Mouse (Mus musculus): ENCODE measurements at regions not wholly inside any gene's neighbourhood (a gene's known extent, or its start where the extent isn't known, plus 50 kb on each side); places are given as distances from the start of the nearest gene placed in this dataset.
"Not testable (repeated sequence)": the region's sequence is repeated elsewhere in the genome, so short reads cannot be mapped to it uniquely, and the experiment has no call there.

DNA sequence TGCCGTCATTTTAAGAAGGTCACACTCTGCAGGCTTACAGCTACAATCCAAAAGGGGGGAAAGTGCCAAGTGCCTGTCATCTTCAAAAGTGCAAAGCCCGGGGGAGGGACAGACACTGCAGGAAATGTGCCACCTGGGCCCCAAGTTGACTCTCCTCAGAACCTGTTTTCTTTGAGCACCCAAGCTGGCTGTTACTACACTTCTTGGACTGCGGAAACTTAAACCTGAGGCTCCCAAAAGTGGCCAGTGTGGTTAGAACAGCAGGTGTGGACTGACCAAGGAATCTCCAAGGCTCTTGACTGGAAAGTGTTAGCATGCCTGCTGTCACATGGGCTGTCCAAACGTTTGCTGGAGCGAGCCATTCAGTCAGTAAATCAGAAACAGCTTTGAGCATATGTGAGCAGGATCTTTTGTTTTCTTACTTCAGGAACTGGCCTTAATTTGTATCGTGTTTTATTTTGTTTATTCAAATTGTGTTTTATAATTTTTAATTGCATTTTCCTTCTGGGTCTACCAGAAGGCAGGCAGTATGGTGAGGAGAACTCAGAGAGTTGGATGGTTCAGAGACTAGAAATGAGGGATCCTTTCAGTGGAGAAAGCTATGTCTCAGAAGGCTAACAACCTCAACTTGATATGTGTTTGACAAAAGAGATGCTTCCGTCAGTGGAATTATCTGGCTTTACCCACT is 168.4 kb upstream of the Frmd6 start:
- Histone ChIP-seq H3K27ac (no peak overlapping the region; the same call in 1 of the 2 replicates), H3K9me3 (no peaks in the 10 kb centered on the region), H3K4me3 (no peak overlapping the region), H3K36me3 (no peaks in the 10 kb centered on the region), H3K9ac (no peak overlapping the region), H3K27me3 (no peaks in the 10 kb centered on the region), H3K4me2 (replicated peaks) (no peak overlapping the region), H3K4me1 (peaks cover 5% of the 10 kb centered on the region)
- 44% methylated on average over 7 of the region's 7 CpGs for WGBS
- ATAC-seq (ENCODE audit: low FRiP score, low read depth): no peak

DNA sequence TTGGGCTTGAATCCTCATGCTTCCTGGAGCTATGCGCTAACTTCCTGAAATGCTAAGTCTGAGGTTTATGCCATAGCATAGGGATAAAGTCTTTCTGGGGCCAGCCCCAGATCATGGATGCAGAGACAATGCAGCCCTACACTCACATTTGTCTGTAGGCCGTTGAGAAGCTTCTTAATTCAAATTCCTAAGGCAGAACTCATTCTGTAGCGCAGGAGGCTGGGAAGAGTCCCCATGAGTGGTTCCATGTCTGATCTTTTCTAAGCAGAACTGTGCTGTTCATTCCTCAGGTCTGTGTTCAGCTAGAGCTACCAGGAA is 167.9 kb upstream of the Frmd6 start:
- no peaks in the 10 kb centered on the region for H3K9me3 ChIP-seq
- no peaks in the 10 kb centered on the region for H3K36me3 ChIP-seq
- 82% methylated on average over 3 of the region's 3 CpGs for WGBS
- ATAC-seq (ENCODE audit: low FRiP score, low read depth): no peak
- H3K9ac ChIP-seq: no peak overlapping the region
- no peaks in the 10 kb centered on the region for H3K27me3 ChIP-seq
- H3K4me2 ChIP-seq (replicated peaks): no peak overlapping the region
- peaks cover 5% of the 10 kb centered on the region for H3K4me1 ChIP-seq
- no peak overlapping the region for H3K27ac ChIP-seq
- no peak overlapping the region for H3K4me3 ChIP-seq

DNA sequence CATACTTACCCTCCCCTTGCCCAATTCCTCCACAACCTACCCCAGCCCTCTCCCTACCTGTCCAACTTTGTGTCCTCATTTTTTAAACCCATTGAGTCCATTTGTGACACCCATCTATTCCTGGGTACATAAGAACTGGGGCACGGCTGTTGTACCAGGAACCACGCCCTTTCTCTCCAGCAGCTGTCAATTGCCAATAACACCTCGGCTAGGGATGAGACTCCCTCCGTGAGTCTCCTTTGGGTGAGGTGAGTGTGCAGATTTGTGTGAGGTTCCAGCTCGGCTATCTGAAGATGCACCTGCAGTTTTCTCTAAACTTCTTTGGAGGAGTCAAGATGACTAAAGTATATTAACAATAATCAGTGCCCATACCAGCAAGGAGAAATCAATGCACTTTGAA is 167.2 kb upstream of the Frmd6 start:
- Histone ChIP-seq H3K27ac (no peak overlapping the region), H3K9ac (no peak overlapping the region), H3K9me3 (no peaks in the 10 kb centered on the region), H3K4me1 (peaks cover 5% of the 10 kb centered on the region), H3K36me3 (no peaks in the 10 kb centered on the region), H3K4me2 (replicated peaks) (no peak overlapping the region), H3K27me3 (no peaks in the 10 kb centered on the region), H3K4me3 (no peak overlapping the region)
- WGBS: 89% methylated on average over 5 of the region's 5 CpGs
- ATAC-seq (ENCODE audit: low FRiP score, low read depth): no peak

DNA sequence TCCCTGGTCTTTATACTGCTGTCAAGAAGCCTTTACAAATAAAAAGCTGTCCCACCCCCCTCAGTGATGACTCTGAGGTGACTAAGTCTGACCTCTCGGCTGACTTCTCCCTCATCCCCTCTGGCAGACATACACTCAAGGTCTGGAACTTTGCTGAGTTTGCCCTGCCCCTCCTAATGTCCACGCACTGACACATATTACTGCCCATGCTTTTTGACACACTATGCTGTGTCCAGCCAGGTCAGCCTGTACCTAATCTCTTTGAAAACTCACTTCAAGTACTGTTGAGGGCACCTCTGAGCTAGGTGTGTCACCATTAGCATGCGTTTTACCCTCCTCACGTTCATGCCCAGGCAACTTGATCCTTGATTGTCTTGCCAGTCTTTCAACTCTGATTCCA is 164.9 kb upstream of the Frmd6 start:
- H3K9ac ChIP-seq: no peak overlapping the region
- peaks cover 5% of the 10 kb centered on the region for H3K4me1 ChIP-seq
- H3K4me3 ChIP-seq: no peak overlapping the region
- no peak for ATAC-seq (ENCODE audit: low FRiP score, low read depth)
- no peaks in the 10 kb centered on the region for H3K36me3 ChIP-seq
- H3K27ac ChIP-seq: no peak overlapping the region
- H3K9me3 ChIP-seq: no peaks in the 10 kb centered on the region
- no peaks in the 10 kb centered on the region for H3K27me3 ChIP-seq
- no peak overlapping the region for H3K4me2 ChIP-seq (replicated peaks)
- 85% methylated on average over 4 of the region's 4 CpGs for WGBS

DNA sequence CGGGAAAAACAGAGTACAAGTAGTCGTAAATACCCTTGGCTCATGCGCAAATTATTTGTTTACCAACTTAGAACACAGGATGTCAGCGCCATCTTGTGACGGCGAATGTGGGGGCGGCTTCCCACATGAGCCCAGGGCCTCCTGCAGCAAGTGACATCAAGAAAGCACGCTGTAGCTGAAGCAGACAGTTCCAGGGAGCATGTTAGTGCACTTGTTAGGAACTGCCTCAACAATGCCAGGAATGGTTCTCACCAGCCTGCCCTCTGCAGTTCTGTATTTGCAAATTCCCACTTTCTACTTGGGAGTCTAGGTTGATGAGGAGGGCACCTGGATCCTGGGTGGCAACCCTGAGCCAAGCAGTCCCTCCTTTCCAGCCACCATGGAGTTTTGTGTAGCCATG is 157.2 kb upstream of the Frmd6 start:
- not testable (repeated sequence) for ATAC-seq (ENCODE audit: low FRiP score, low read depth); H3K4me3 ChIP-seq; H3K27me3 ChIP-seq; H3K4me2 ChIP-seq (replicated peaks); H3K36me3 ChIP-seq; H3K27ac ChIP-seq; H3K9me3 ChIP-seq; H3K9ac ChIP-seq
- 89% methylated on average over 6 of the region's 8 CpGs for WGBS
- H3K4me1 ChIP-seq: peaks cover 31% of the 10 kb centered on the region

DNA sequence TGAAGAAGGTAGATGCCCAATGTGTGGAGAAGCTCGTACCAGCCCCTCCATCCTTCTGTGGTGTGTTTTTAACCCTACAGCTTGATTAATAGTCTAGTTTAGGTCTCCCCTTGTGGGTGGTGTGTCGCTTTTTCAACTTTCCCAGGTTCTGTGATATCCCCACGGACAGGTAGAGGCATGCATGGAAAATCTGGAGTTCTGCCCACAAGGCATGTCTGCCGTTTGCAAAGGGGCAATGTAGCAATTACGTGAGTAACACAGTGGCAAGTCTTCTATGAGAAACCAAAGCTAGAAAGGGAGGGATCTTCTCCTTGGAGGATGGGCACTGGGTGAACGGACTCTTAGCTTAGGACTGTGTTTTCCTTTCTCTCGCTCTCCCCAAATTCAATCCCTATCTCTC is 153.2 kb upstream of the Frmd6 start:
- 0 out of 2 replicates have a peak, but pooled peaks cover 3% of the 10 kb centered on the region for H3K9me3 ChIP-seq
- H3K36me3 ChIP-seq: no peaks in the 10 kb centered on the region
- no peak overlapping the region for H3K4me3 ChIP-seq
- ATAC-seq (ENCODE audit: low FRiP score, low read depth): no peak
- 82% methylated on average over 7 of the region's 7 CpGs for WGBS
- no peaks in the 10 kb centered on the region for H3K27me3 ChIP-seq
- H3K4me2 ChIP-seq (replicated peaks): no peak overlapping the region
- peaks cover 43% of the 10 kb centered on the region for H3K4me1 ChIP-seq
- no peak overlapping the region for H3K27ac ChIP-seq
- no peak overlapping the region for H3K9ac ChIP-seq

DNA sequence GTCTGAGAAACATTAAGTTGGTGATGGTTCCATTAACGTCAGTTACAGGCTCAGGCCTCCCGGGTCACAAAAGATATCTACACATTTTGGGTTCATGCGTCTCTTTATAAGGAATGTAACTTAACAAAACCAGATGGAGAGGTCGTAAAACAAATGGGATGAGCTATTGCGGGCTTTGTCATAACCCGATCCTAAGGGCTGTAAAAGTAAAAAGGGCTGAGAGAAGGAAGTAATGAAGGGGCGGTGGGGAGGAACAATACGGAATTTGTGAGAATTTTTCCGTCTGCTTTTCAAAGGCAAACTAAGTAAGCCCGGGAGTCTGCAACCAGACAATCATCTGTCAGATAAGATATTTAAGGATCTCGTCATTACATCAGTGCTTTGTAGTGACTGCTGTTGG is 152.1 kb upstream of the Frmd6 start:
- Histone ChIP-seq H3K36me3 (no peaks in the 10 kb centered on the region), H3K27ac (0 out of 2 replicates have a peak overlapping the region, but pooled peaks have one; percentile 28), H3K4me3 (no peak overlapping the region), H3K9me3 (0 out of 2 replicates have a peak, but pooled peaks cover 6% of the 10 kb centered on the region), H3K27me3 (no peaks in the 10 kb centered on the region), H3K9ac (no peak overlapping the region), H3K4me2 (replicated peaks) (peak overlapping the region; percentile 11; the same call in 1 of the 2 replicates), H3K4me1 (peaks cover 43% of the 10 kb centered on the region)
- ATAC-seq (ENCODE audit: low FRiP score, low read depth): peak; percentile 55
- whole genome bisulfite sequencing: 33% methylated on average over 11 of the region's 11 CpGs

DNA sequence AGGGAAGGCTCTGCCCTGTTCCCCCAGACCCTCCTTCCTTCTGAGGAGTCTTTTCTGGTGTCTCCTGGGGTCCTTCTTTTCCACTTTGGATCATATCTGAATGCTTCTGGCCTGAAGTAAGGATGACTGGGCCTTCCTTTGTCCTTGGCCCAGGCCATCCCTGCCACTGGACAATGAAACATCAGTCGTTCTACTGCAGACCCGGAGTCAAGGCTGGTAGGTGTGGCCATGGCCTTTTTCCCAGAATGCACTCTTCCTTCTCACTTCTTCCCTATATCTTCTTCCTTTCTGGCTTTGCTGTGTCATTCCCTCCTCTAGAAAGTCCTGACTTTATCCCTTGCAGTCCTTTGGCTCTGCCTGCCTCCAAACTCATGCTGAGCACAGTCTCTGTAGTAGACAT is 151.2 kb upstream of the Frmd6 start:
- H3K9me3 ChIP-seq: 0 out of 2 replicates have a peak, but pooled peaks cover 6% of the 10 kb centered on the region
- H3K4me3 ChIP-seq: no peak overlapping the region
- 0 out of 2 replicates have a peak overlapping the region, but pooled peaks have one; percentile 9 for H3K4me2 ChIP-seq (replicated peaks)
- H3K36me3 ChIP-seq: no peaks in the 10 kb centered on the region
- no peaks in the 10 kb centered on the region for H3K27me3 ChIP-seq
- H3K9ac ChIP-seq: no peak overlapping the region
- H3K4me1 ChIP-seq: peaks cover 43% of the 10 kb centered on the region
- no peak for ATAC-seq (ENCODE audit: low FRiP score, low read depth)
- H3K27ac ChIP-seq: no peak overlapping the region
- 77% methylated on average over 2 of the region's 2 CpGs for WGBS

DNA sequence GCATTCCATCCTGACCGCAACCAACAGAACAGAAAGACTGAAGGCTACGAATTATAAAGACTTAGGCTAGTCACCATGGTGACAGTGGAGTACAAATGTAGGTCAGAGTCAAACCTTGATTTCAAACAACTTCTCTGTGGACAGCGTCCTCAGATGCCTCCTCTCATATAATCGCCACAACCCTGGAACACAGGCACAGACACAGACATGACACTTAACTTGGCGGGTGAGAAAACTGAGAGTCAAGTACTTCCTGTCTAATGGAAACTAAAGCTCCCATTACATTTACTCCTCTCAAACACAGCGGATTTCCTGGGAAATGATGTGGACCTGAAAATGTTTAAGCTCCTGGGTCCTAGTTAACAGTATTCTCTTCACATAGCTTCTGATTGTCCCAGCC is 149.5 kb upstream of the Frmd6 start:
- Histone ChIP-seq H3K9me3 (0 out of 2 replicates have a peak, but pooled peaks cover 3% of the 10 kb centered on the region), H3K27ac (no peak overlapping the region), H3K4me3 (no peak overlapping the region), H3K4me2 (replicated peaks) (no peak overlapping the region), H3K36me3 (no peaks in the 10 kb centered on the region), H3K4me1 (peaks cover 46% of the 10 kb centered on the region), H3K9ac (no peak overlapping the region), H3K27me3 (no peaks in the 10 kb centered on the region)
- WGBS: 83% methylated on average over 6 of the region's 6 CpGs
- no peak for ATAC-seq (ENCODE audit: low FRiP score, low read depth)

DNA sequence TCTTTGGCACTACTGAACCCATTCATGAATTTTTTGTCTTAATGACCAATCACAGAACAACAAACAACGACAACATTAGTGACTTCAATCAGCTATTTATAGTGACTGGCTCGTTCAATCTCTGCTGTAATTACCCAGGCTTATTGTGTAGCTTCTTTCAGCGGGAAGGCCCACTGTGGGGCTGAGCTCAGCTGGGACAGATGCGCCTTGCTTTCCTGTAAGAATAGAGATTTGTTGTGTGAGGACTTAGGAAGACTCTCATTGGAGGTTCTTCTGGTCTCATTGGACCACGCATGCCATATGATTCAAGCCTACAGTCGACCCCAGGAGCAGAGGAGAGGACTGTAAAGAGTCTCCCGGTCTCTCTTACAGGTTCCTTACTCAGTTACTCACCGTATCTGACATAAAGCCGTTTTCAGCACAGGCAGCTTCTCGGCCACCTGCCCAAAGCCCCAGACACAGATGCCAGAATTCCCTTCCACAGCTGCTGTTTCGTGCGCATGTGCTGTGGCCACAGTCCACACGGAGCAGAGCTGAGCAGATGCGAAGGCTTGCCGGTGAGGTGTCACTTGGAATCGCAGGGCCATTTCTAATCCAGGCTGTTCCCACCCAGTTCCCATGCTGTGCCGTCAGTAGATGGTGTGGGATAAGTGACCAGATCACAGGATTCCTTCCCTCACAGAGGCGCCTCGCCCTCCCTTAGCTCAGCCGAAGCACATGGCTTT is 145.5 kb upstream of the Frmd6 start:
- no peaks in the 10 kb centered on the region for H3K27me3 ChIP-seq
- H3K9ac ChIP-seq: no peak overlapping the region
- 60% methylated on average over 20 of the region's 20 CpGs for WGBS
- peaks cover 23% of the 10 kb centered on the region for H3K4me1 ChIP-seq
- H3K4me2 ChIP-seq (replicated peaks): peak overlapping the region; percentile 36
- ATAC-seq (ENCODE audit: low FRiP score, low read depth): peak; percentile 86
- H3K27ac ChIP-seq: no peak overlapping the region; the same call in 1 of the 2 replicates
- H3K36me3 ChIP-seq: no peaks in the 10 kb centered on the region
- no peak overlapping the region for H3K4me3 ChIP-seq
- H3K9me3 ChIP-seq: 0 out of 2 replicates have a peak, but pooled peaks cover 3% of the 10 kb centered on the region

DNA sequence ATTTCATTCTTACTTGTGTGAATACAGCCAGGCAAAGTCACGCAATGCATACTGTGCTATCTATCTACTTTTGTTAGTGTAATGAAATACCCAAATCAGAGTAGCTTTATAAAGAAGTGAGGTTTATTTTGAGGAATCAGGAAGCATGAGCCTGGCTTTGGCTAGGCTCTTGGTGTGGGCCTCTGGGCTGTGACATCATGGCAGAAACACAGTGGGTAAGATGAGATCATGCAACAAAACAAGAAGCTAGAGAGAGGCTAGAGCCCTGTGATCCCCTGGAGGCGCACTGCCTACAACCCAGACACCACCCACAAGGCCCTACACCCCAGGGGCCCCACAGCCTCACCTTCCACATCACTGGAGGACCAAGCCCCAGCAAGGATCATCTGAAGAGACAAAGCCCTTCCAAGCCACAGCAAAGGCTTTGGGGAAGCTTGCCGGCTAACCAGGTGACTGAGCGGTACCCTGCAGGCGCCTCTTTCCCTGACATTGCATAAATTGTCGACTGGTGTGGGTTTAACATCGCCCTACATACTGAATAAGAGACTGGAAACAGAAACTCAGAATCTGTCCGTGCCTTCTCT is 143.8 kb upstream of the Frmd6 start:
- 73% methylated on average over 8 of the region's 8 CpGs for WGBS
- Histone ChIP-seq H3K36me3 (no peaks in the 10 kb centered on the region), H3K27ac (no peak overlapping the region), H3K9ac (no peak overlapping the region), H3K4me3 (no peak overlapping the region), H3K9me3 (0 out of 2 replicates have a peak, but pooled peaks cover 3% of the 10 kb centered on the region), H3K27me3 (no peaks in the 10 kb centered on the region), H3K4me1 (peaks cover 36% of the 10 kb centered on the region), H3K4me2 (replicated peaks) (no peak overlapping the region)
- no peak for ATAC-seq (ENCODE audit: low FRiP score, low read depth)

DNA sequence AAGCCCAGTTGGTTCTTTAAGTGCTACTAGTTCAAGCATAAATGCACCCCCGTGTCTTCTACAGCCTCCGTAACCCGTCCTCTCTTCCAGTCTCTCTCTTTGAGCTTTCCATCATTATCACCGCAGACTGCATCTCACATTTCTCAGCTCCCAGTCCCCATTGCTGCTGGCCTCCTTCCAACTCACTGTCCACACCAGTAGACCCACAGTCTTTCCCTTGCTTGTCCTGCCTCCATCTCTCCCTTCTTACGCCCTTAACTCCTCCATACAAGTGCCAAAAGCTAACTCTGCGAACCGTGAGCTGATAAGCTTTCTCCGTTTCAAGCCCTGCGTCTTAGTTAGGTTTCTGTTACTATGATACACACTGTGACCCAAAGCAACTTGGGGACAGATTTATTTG is 141.0 kb upstream of the Frmd6 start:
- H3K27me3 ChIP-seq: no peaks in the 10 kb centered on the region
- no peaks in the 10 kb centered on the region for H3K9me3 ChIP-seq
- H3K4me3 ChIP-seq: no peak overlapping the region
- WGBS: 85% methylated on average over 9 of the region's 9 CpGs
- H3K4me1 ChIP-seq: peaks cover 50% of the 10 kb centered on the region
- H3K36me3 ChIP-seq: no peaks in the 10 kb centered on the region
- H3K4me2 ChIP-seq (replicated peaks): no peak overlapping the region
- no peak for ATAC-seq (ENCODE audit: low FRiP score, low read depth)
- H3K9ac ChIP-seq: no peak overlapping the region
- no peak overlapping the region for H3K27ac ChIP-seq

Measured in limb, embryonic 13.5 days (tissue).